Mouse (Mus musculus): Measurements from ENCODE around the gene Esp8. TPM values are rescaled to one million over a fixed set of nuclear protein-coding genes. Genes with fewer than 3 reads are reported as not detected.

The Esp8 gene
- polyA plus RNA-seq, 1 experiment from 2014 or later: not detected

Other genes starting within 250 kb of the Esp8 start
- gene Crisp1, start 200.8 kb upstream of the Esp8 start, polyA plus RNA-seq (2014; fragmentation: Nextera tagmentation; extraction: Ambion mirVana): not detected in 2 replicates
- gene Esp6, start 41.5 kb downstream of the Esp8 start, polyA plus RNA-seq (2014; fragmentation: Nextera tagmentation; extraction: Ambion mirVana): not detected in 2 replicates
- gene Esp4, start 78.6 kb downstream of the Esp8 start, polyA plus RNA-seq (2014; fragmentation: Nextera tagmentation; extraction: Ambion mirVana): not detected in 2 replicates
- not detected in 2 replicates for gene Esp3, start 112.1 kb downstream of the Esp8 start, polyA plus RNA-seq (2014; fragmentation: Nextera tagmentation; extraction: Ambion mirVana)
- gene Esp1, start 207.1 kb downstream of the Esp8 start, polyA plus RNA-seq (2014; fragmentation: Nextera tagmentation; extraction: Ambion mirVana): not detected in 2 replicates